Mouse (Mus musculus): ENCODE results near the gene Scn11a. TPM values are rescaled to one million over a fixed set of nuclear protein-coding genes. Genes with fewer than 3 reads are reported as not detected.

The Scn11a gene
- total and polyA plus RNA-seq, 3 experiments, result 0.13 to 0.54 (median 0.13) TPM

DNA sequence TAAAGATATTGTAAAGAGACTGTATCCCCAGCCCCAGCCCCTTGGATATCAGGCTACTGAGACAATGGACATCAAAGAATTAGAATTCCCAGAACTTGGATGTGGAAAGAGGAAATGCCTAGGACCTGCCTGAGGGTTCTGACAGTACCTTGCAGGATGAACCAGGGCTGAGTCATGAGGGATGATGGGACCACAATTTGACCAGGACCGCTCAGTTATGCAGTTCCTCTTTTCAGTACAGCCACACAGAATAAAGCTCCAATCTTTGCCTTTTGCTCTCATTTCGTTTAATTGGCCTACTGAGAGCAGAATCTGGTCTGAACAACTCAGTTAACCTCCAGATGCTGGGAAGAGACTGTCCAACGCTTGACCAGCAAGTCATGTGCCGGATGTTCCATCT lies 18.3 kb upstream of the Scn11a start:
- H3K9me3 ChIP-seq (replicated peaks; ENCODE audit: low read length), result no peaks in the 10 kb centered on the region
- TF ChIP-seq POLR2AphosphoS2 (IDR thresholded peaks at IDR 0.05; ENCODE audit: low read depth, low read length), result no peak
- peak; percentile 16; the same call in 1 of the 2 replicates for TF ChIP-seq IRF4 (IDR thresholded peaks at IDR 0.05; ENCODE audit: low read depth, low read length)
- peak; percentile 56 for TF ChIP-seq EP300 (IDR thresholded peaks at IDR 0.05; ENCODE audit: low read length)
- H3K4me2 ChIP-seq (ENCODE audit: insufficient read depth, low read depth, poor library complexity, severe bottlenecking), result no peak overlapping the region
- H3K36me3 ChIP-seq (replicated peaks in 1 of 2; ENCODE audit: control insufficient read depth in 1 of 2, insufficient read depth in 1 of 2, low read length in 1 of 2), result no peaks in the 10 kb centered on the region
- no peaks in the 10 kb centered on the region for H3K79me2 ChIP-seq (replicated peaks; ENCODE audit: control insufficient read depth, extremely low read depth, insufficient read depth, poor library complexity, severe bottlenecking)
- peaks cover 21 to 76% of the 10 kb centered on the region in 2 experiments for H3K4me1 ChIP-seq (ENCODE audit: control insufficient read depth in 1 of 2, insufficient read depth in 2 of 2)
- H3K27ac ChIP-seq (ENCODE audit: insufficient read depth, low read depth), result no peak overlapping the region
- H3K9ac ChIP-seq (ENCODE audit: insufficient read depth, low read depth), result no peak overlapping the region
- peak; percentile 63 for DNase-seq (ENCODE audit: extremely low read depth)
- no peak overlapping the region for H3K4me3 ChIP-seq (replicated peaks in 1 of 3; ENCODE audit: low read depth in 2 of 3, low read length in 2 of 3, poor library complexity in 1 of 3)
- dilution Hi-C loops (cut with MboI; ENCODE audit: extremely low pct_ligation_motif_present, extremely low pct_unique_long_range_greater_than_20kb, low sequenced_read_pairs), result no loop called here
- in situ Hi-C loops (cut with MboI; ENCODE audit: low pct_ligation_motif_present, low pct_unique_long_range_greater_than_20kb, low sequenced_read_pairs), result loop anchor here (10.0 kb wide), 1 partner anchor 49 kb away; no protein-coding TSS in a partner anchor
- no peaks in the 10 kb centered on the region for H3K27me3 ChIP-seq (replicated peaks)

DNA sequence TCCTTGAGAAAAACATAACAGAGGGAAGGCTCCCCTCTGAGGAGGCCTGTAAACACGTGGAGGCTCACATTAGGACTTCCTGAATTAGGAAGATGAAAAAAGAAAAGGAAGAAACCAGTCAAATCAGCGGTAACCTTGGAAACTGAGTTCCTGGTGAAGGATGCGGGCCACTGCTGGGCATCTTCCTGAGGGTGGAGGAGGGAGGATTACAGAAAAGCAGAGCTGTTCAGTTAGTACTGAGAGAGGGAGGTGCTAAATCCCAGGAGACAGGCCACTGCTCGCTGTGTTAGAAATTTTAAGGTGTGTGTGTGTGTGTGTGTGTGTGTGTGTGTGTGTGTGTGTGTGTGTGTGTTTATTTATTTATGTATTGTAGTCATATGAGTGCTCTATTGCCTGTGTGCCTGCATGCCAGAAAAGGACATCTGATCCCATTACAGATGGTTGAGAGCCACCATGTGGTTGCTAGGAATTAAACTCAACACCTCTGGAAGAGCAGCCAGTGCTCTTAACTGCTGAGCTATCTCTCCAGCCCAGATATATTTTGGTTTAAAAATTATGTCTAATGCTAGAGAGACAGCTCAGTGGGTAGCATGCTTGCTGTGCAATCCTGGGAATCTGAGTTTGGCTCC lies 17.4 kb upstream of the Scn11a start:
- H3K9ac ChIP-seq (ENCODE audit: insufficient read depth, low read depth), result no peak overlapping the region
- H3K4me2 ChIP-seq (ENCODE audit: insufficient read depth, low read depth, poor library complexity, severe bottlenecking), result no peak overlapping the region
- H3K79me2 ChIP-seq (replicated peaks; ENCODE audit: control insufficient read depth, extremely low read depth, insufficient read depth, poor library complexity, severe bottlenecking), result no peaks in the 10 kb centered on the region
- H3K27ac ChIP-seq (ENCODE audit: insufficient read depth, low read depth), result no peak overlapping the region
- in situ Hi-C loops (cut with MboI; ENCODE audit: low pct_ligation_motif_present, low pct_unique_long_range_greater_than_20kb, low sequenced_read_pairs) (loop anchor here (10.0 kb wide), 1 partner anchor 48 kb away; no protein-coding TSS in a partner anchor), dilution Hi-C loops (cut with MboI; ENCODE audit: extremely low pct_ligation_motif_present, extremely low pct_unique_long_range_greater_than_20kb, low sequenced_read_pairs) (no loop called here)
- TF ChIP-seq POLR2AphosphoS2 (IDR thresholded peaks at IDR 0.05; ENCODE audit: low read depth, low read length) (no peak), CTCF (conservative IDR thresholded peaks at IDR 0.05 in 1 of 2, IDR thresholded peaks at IDR 0.05 in 1 of 2; ENCODE audit: low read depth in 2 of 2, low read length in 2 of 2) (no peak), HCFC1 (IDR thresholded peaks at IDR 0.05; ENCODE audit: low read depth, low read length) (no peak), KAT2A (IDR thresholded peaks at IDR 0.05; ENCODE audit: insufficient replicate concordance, low read length) (no peak), MYC (IDR thresholded peaks at IDR 0.05; ENCODE audit: low read depth, low read length) (no peak), UBTF (IDR thresholded peaks at IDR 0.05; ENCODE audit: low read depth, low read length) (no peak), MXI1 (IDR thresholded peaks at IDR 0.05; ENCODE audit: low read depth, low read length) (no peak)
- H3K4me3 ChIP-seq (replicated peaks in 1 of 3; ENCODE audit: low read depth in 2 of 3, low read length in 2 of 3, poor library complexity in 1 of 3), result no peak overlapping the region
- peaks cover 3% of the 10 kb centered on the region for H3K9me3 ChIP-seq (replicated peaks; ENCODE audit: low read length)
- no peaks in the 10 kb centered on the region for H3K36me3 ChIP-seq (replicated peaks in 1 of 2; ENCODE audit: control insufficient read depth in 1 of 2, insufficient read depth in 1 of 2, low read length in 1 of 2)
- H3K27me3 ChIP-seq (replicated peaks), result no peaks in the 10 kb centered on the region
- H3K4me1 ChIP-seq (ENCODE audit: control insufficient read depth in 1 of 2, insufficient read depth in 2 of 2), result peaks cover 21 to 76% of the 10 kb centered on the region in 2 experiments
- no peak for DNase-seq (ENCODE audit: extremely low read depth)

DNA sequence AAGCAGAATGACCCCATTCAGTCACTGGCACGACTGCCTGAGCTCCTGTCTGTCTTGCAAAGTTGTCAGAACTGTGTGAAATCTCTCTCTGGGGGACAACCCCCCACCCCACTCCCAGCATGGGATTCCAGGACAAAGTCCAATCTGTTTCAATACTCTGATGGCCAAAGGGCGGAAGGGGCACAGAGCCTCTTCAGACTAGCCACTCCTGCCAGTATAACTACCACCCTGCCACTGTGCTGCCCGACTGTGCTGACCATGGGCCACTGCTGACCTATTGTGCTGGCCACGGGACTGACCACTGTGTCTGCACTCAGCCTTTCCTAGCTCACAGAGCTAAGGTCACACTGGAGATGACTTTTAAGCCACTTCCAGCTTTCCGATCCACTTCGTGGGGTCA lies 16.8 kb upstream of the Scn11a start:
- peaks cover 3% of the 10 kb centered on the region for H3K9me3 ChIP-seq (replicated peaks; ENCODE audit: low read length)
- no peak overlapping the region for H3K4me3 ChIP-seq (replicated peaks in 1 of 3; ENCODE audit: low read depth in 2 of 3, low read length in 2 of 3, poor library complexity in 1 of 3)
- no peak overlapping the region for H3K27ac ChIP-seq (ENCODE audit: insufficient read depth, low read depth)
- in situ Hi-C loops (cut with MboI; ENCODE audit: low pct_ligation_motif_present, low pct_unique_long_range_greater_than_20kb, low sequenced_read_pairs), result loop anchor here (10.0 kb wide), 1 partner anchor 47 kb away; no protein-coding TSS in a partner anchor
- dilution Hi-C loops (cut with MboI; ENCODE audit: extremely low pct_ligation_motif_present, extremely low pct_unique_long_range_greater_than_20kb, low sequenced_read_pairs), result no loop called here
- H3K9ac ChIP-seq (ENCODE audit: insufficient read depth, low read depth), result no peak overlapping the region
- DNase-seq (ENCODE audit: extremely low read depth), result no peak
- H3K4me1 ChIP-seq (ENCODE audit: control insufficient read depth in 1 of 2, insufficient read depth in 2 of 2), result peaks cover 17 to 71% of the 10 kb centered on the region in 2 experiments
- H3K27me3 ChIP-seq (replicated peaks), result no peaks in the 10 kb centered on the region
- no peaks in the 10 kb centered on the region for H3K79me2 ChIP-seq (replicated peaks; ENCODE audit: control insufficient read depth, extremely low read depth, insufficient read depth, poor library complexity, severe bottlenecking)
- no peaks in the 10 kb centered on the region for H3K36me3 ChIP-seq (replicated peaks in 1 of 2; ENCODE audit: control insufficient read depth in 1 of 2, insufficient read depth in 1 of 2, low read length in 1 of 2)
- TF ChIP-seq PAX5 (IDR thresholded peaks at IDR 0.05; ENCODE audit: low read length), result no peak
- no peak for TF ChIP-seq MXI1 (IDR thresholded peaks at IDR 0.05; ENCODE audit: low read depth, low read length)
- no peak for TF ChIP-seq MAFK (IDR thresholded peaks at IDR 0.05; ENCODE audit: insufficient replicate concordance, low read length)
- no peak for TF ChIP-seq GABPA (IDR thresholded peaks at IDR 0.05; ENCODE audit: insufficient replicate concordance, low read depth, low read length)
- TF ChIP-seq RCOR1 (conservative IDR thresholded peaks at IDR 0.05; ENCODE audit: low read depth, low read length), result no peak
- no peak for TF ChIP-seq ZMIZ1 (IDR thresholded peaks at IDR 0.05; ENCODE audit: low read depth, low read length)
- no peak for TF ChIP-seq KAT2A (IDR thresholded peaks at IDR 0.05; ENCODE audit: insufficient replicate concordance, low read length)
- TF ChIP-seq JUND (conservative IDR thresholded peaks at IDR 0.05; ENCODE audit: low read depth, low read length), result no peak
- no peak for TF ChIP-seq NRF1 (IDR thresholded peaks at IDR 0.05; ENCODE audit: low read depth, low read length)
- TF ChIP-seq USF1 (IDR thresholded peaks at IDR 0.05; ENCODE audit: low read depth, low read length), result no peak
- no peak for TF ChIP-seq POLR2A (IDR thresholded peaks at IDR 0.05; ENCODE audit: low read depth, low read length)
- TF ChIP-seq CTCF (conservative IDR thresholded peaks at IDR 0.05 in 1 of 2, IDR thresholded peaks at IDR 0.05 in 1 of 2; ENCODE audit: low read depth in 2 of 2, low read length in 2 of 2), result no peak
- no peak for TF ChIP-seq HCFC1 (IDR thresholded peaks at IDR 0.05; ENCODE audit: low read depth, low read length)
- no peak for TF ChIP-seq IRF4 (IDR thresholded peaks at IDR 0.05; ENCODE audit: low read depth, low read length)
- no peak for TF ChIP-seq MEF2A (IDR thresholded peaks at IDR 0.05; ENCODE audit: borderline replicate concordance, low read depth, low read length)
- TF ChIP-seq NELFE (IDR thresholded peaks at IDR 0.05; ENCODE audit: low read depth, low read length), result no peak
- TF ChIP-seq EP300 (IDR thresholded peaks at IDR 0.05; ENCODE audit: low read length), result no peak
- TF ChIP-seq ZKSCAN1 (IDR thresholded peaks at IDR 0.05; ENCODE audit: borderline replicate concordance, low read depth, low read length), result no peak
- no peak overlapping the region for H3K4me2 ChIP-seq (ENCODE audit: insufficient read depth, low read depth, poor library complexity, severe bottlenecking)

Data from CH12.LX (cell line).